Mouse (Mus musculus) T-helper 17 cell (primary cell): Measurements from ENCODE around the gene Rmnd5a.
"Not testable (repeated sequence)": the region's sequence is repeated elsewhere in the genome, so short reads cannot be mapped to it uniquely, and the experiment has no call there.

Source experiments
- in situ Hi-C, 2 experiments: fragments of 300-600 bp; cut with MboI, MseI; formaldehyde crosslinking; loops; 1 replicate in 1 of 2; 2 replicates in 1 of 2; pipeline ENCODE4 v1.15.1; 2025; ENCODE audit warnings: high pct_unique_total_duplicates in 2 of 2

The Rmnd5a gene

GRCm38 (mm10) chr6:71440492-71441250, at the start of gene Rmnd5a:
Gene Rmnd5a (minus strand): TSS chr6:71440637.
- in situ Hi-C loops = loop anchor here in 1 of 2 experiments (5.0 kb wide), 1 partner anchor 52 kb away; the partner anchor contains the start of gene Rnf103

DNA sequence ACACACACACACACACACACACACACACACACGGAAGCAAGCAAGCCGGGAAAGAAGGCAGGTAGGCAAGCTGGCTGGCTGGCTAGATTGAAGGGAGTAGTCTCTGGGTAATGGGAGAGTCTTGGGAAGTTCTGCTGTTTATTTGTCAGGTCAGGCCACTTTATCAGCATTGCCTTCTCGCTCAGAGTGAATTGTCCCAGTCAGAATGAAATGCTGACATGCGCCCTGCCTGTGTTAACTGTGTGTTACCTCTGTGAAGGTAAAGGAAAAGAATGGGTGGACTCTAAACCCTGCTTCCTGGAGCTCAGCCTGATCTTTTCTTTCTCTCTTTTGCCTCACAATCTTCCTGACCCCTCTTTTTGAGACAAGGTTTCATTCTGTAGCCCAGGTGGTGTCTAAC, 47.5 kb upstream of the Rmnd5a start:
- in situ Hi-C loops = no loop called here

GRCm38 (mm10) chr6:71486867-71487266, 46.4 kb upstream of the Rmnd5a start:
- in situ Hi-C loops = no loop called here

GRCm38 (mm10) chr6:71486226-71486625, 45.8 kb upstream of the Rmnd5a start:
- in situ Hi-C loops = no loop called here

- in situ Hi-C loops = no loop called here
Observed at GRCm38 (mm10) chr6:71485246-71485645, 44.8 kb upstream of the Rmnd5a start.

- in situ Hi-C loops = no loop called here
Observed at GRCm38 (mm10) chr6:71481136-71481535, 40.7 kb upstream of the Rmnd5a start.

GRCm38 (mm10) chr6:71480136-71480535, 39.7 kb upstream of the Rmnd5a start:
- in situ Hi-C loops = no loop called here

DNA sequence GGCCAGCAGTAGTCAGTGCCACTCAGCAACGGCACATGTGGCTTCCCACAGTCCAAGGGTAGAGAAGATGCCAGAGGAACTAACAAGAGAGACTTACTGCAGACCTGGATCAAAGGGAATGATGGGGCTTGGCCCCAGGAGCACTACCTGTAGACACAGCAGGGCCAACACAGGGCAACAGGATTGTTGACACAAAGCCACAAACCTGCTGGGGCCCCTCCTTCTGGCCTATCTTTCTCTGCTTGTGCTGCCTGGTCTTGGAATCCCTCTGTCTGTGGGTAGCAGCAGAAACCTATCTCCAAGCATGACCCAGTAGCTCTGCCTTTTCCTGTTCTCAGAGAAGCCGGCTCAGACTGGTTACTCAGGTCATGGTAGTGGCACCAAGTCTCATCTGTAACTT, 39.2 kb upstream of the Rmnd5a start:
- in situ Hi-C loops = not testable (repeated sequence)

DNA sequence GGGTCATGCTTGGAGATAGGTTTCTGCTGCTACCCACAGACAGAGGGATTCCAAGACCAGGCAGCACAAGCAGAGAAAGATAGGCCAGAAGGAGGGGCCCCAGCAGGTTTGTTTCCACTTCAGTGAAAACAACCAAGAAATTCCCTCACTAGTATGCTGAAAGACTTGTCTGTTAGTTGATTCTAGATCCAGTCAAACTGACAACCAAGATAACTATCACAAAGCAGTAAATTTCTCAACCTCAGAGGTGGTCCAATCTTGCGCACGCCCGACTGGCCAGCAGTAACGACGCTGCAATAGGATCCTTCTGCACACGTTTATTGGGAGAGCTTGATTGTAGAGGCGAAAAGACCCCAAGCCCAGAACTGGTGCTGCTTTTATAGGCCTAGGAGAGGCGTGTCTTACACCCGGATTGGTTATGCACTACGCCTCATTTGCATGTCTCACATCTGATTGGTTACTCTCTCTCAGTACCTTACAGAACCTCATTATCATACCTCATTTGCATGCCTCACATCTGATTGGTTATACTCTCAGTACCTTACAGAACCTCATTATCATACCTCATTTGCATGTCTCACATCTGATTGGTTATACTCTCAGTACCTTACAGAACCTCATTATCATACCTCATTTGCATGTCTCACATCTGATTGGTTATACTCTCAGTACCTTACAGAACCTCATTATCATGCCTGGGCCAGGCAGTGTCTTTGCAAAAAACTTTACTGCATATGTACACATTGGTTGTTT, 38.6 kb upstream of the Rmnd5a start:
- in situ Hi-C loops = not testable (repeated sequence)

DNA sequence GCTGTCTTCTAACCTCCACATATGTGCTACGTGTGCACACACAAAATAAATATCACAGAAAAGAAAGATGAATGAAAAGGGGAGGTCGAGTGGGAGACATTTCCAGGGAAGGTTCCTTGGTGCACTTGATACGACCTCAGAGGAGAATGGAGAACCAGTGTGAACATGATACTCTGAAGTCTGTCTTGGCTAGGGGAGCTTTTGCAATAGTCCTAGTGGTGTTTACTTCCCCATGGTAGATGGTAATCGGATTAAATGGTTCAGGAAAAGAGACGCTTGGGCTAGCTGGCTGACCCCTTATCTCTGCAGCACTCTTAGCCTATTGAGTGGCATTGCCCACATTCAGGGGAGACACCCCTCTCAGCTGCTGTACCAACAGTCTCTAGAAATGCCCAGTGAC, 36.3 kb upstream of the Rmnd5a start:
- in situ Hi-C loops = no loop called here

GRCm38 (mm10) chr6:71475604-71476003, 35.2 kb upstream of the Rmnd5a start:
- in situ Hi-C loops = no loop called here

DNA sequence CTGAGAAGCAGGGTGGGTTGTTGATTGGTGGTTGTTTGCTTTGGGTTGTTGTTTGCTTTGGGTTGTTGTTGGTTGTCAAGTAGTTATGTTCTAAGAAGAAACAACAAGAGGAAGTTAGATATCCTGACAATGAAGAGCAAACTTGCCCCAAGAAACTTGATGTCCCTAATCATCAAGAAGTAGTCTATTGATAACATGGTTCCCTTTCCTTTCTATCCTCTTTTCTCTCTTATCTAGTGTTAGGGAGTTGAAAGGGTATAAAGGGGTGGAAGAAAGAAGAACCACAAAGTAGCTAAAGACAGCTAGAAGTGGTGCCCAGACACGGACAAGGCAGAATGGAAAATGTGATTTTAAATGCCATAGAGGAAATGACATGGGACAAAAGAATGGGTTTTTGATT, 32.3 kb upstream of the Rmnd5a start:
- in situ Hi-C loops = no loop called here

GRCm38 (mm10) chr6:71471830-71472520, 31.5 kb upstream of the Rmnd5a start:
- in situ Hi-C loops = no loop called here

DNA sequence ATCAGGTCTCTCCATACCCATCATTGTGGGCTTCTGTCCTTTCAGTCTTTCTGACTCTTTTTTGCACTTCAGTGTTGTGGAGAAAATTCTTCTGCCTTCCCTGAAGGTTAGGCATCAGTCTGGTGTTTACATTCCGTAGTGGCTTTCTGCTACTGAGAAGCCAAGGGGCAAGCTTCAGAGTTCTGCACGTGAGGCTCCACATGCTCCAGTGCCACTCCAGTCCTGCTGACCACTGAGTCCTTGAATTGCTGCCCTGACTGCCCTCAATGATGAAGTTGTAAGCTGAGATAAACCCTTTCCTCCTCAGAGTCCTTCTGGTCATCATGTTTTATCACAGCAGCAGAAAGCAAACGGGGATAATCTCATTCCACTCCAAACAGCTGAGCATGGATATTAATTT, 28.9 kb upstream of the Rmnd5a start:
- in situ Hi-C loops = no loop called here

DNA sequence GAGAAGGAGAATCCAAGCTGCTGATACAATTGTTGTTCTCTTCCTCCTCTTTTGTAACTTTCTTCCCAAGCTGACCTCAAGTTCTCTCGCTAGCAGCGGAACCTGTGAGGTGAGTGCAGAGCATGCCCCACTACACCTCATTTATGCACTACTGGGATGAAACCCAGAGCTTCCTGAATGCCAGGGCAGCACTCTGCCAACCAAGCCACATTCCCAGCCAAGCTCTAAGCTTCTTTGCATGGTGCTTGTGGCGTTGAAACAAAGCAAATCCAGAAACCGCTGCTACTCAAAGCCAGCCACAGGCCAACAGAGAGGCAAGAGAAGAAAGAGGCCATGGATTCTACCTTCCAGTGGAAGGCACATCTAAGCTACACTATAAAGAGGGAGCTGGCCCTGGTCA, 27.3 kb upstream of the Rmnd5a start:
- in situ Hi-C loops = no loop called here

DNA sequence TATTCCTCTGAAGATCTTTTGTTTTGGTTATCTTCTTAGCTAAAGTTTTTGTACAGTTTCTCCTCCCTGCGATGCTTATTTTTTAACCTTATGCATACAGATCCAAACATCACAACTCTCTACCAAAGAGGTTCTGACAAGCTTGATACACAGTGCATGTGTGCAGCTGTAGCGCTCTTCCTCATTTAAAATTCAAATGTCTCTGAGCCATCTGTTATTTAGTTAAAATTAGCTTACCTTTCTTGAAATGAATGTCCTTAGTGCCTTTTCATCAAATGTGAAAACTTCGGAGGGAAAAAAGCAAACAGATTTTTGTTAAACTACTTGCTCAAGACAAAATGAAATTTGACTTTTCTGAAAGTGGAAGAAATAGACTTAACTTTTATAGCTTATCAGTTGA, 24.7 kb upstream of the Rmnd5a start:
- in situ Hi-C loops = no loop called here

DNA sequence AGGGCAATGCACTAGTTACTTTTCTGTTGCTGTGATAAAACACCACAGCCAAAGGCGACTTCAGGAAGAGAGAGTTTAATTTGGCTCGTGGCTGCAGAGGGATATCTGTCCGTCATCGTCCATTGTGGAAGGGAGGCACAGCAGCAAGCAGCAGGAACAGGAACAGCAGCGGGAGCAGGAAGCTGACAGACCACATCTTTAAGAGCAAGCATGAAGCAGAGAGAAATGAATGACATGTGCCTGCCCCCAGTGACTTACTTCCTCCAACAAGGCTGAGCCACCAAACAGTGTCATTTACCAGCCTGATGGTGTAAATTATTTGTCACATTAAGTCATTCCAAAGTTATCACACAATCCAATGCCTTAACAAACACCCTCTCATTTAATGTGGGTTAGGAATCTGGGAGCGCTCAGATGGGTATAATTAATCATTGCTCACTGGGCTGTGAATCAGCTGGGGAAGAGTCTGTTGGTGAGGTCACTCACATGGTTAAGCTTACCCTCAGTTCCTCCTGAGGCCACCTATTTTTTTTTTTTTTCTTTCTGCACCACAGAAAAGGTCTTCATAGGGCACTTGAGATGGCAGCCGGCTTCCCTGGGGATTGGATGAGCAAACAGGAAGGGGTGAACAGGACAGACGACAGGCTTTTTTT, 17.6 kb upstream of the Rmnd5a start:
- in situ Hi-C loops = no loop called here

DNA sequence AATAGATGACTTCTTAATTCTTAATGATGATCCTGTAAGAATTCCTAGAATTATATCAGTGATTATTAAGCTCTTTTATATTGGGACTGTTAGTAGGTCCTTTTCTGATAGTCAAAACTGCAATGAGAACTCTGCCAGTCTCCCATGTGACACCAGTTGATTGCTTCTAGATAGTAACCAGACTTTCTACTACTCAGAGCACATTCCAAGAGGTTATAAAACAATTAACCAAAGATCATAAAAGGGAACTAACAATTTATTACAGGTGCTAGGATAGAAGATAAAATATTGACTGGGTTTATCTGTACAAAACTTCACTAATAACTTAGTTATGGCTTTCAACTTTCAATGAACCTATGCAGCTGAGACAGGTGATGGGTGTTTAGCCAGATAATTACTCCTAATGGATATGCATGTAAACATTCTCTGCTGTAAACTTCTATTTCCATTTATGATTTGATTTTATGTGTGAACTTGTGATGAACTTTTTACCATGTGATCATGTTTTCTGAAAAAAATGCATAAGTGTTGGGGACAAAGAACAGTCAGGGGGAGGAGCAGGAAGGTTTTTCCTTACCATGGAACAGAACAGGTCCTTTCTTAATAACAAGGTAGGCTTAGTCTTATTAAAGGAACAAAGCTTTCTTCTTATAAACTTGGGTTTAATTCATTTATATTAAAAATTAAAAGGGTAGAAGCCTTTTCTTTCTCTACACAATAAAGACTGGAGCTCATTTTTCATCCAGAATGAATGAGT, 13.7 kb upstream of the Rmnd5a start:
- in situ Hi-C loops = not testable (repeated sequence)

DNA sequence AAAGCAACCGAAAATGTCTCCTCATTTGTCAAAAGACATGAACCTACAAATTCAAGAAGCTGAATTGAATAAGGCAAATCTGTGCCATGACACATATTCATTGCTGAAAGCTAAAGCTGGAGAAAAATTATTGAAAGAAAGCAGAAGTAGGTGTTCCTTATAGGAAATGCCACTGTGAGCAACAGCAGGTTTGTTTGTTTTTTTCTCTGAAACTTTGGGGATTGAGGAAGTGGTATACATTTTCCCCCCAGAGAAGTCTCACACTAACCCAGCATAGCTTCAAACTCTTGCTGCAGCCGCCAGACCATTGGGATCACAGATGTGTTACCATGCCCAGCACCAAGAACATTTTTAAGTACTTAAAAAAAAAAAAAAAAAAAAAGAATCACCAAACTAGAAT, 12.4 kb upstream of the Rmnd5a start:
- in situ Hi-C loops = no loop called here

DNA sequence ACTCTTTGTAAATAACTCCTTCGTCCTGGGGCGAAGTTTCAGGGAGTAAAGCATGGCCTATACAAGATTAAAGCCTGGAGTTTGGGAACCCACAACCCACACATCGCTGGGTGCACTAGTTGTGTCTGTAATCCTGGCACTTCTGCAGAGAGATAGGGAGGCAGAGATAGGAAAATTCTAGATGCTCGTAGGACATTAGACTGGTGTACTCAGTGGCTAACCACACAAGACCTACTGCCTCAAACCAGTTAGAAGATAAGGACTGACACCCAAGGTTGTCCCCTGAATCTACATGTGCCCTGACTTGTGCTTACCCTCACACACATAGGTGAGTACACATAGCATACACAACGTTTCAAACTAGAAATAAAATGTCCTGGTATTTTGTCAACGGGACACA, 5.1 kb upstream of the Rmnd5a start:
- in situ Hi-C loops = no loop called here

DNA sequence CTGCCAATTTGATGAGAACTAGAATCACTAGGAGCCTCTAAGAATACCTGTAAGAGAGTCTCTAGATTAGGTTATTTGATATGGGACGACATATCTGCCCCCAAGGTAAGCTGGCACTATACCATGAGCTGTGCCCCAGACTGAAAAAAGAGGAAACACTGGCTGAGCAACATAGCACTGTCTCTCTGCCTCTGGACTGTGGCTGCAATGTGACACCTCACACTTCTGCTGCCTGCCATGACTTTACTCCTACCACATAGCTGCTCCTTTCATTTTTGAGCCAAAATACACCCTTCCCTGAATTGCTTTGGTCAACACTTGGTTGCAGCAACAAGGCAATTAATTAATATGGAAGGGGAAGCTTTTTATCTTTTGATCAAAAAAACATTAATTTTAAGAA, 4.3 kb upstream of the Rmnd5a start:
- in situ Hi-C loops = loop anchor here in 1 of 2 experiments (5.0 kb wide), 1 partner anchor 48 kb away; the partner anchor contains the start of gene Rnf103
